Mouse (Mus musculus): ENCODE data around the gene Abcg1. TPM values are rescaled to one million over a fixed set of nuclear protein-coding genes. Genes with fewer than 3 reads are reported as not detected.

Gene Abcg1
- polyA plus RNA-seq, 1 experiment, result 0.86 TPM

GRCm38 (mm10) chr17:31038381-31038780 lies 19.1 kb upstream of the Abcg1 start:
- H3K27ac ChIP-seq (ENCODE audit: insufficient read depth, low read length), result no peak overlapping the region
- TF ChIP-seq CTCF (IDR thresholded peaks at IDR 0.05; ENCODE audit: borderline replicate concordance, insufficient read depth, low read length) (no peak), POLR2A (IDR thresholded peaks at IDR 0.05; ENCODE audit: low read depth, low read length) (no peak)
- no peak overlapping the region for H3K4me3 ChIP-seq (ENCODE audit: insufficient read depth, low read length)
- H3K4me1 ChIP-seq (ENCODE audit: control insufficient read depth, insufficient read depth, low read length), result no peaks in the 10 kb centered on the region

GRCm38 (mm10) chr17:31039626-31040025 lies 17.8 kb upstream of the Abcg1 start:
- H3K27ac ChIP-seq (ENCODE audit: insufficient read depth, low read length), result no peak overlapping the region
- TF ChIP-seq POLR2A (IDR thresholded peaks at IDR 0.05; ENCODE audit: low read depth, low read length) (no peak), CTCF (IDR thresholded peaks at IDR 0.05; ENCODE audit: borderline replicate concordance, insufficient read depth, low read length) (no peak)
- no peaks in the 10 kb centered on the region for H3K4me1 ChIP-seq (ENCODE audit: control insufficient read depth, insufficient read depth, low read length)
- H3K4me3 ChIP-seq (ENCODE audit: insufficient read depth, low read length), result no peak overlapping the region

- H3K4me3 ChIP-seq (ENCODE audit: insufficient read depth, low read length), result no peak overlapping the region
- H3K4me1 ChIP-seq (ENCODE audit: control insufficient read depth, insufficient read depth, low read length), result no peaks in the 10 kb centered on the region
- H3K27ac ChIP-seq (ENCODE audit: insufficient read depth, low read length), result no peak overlapping the region
- TF ChIP-seq POLR2A (IDR thresholded peaks at IDR 0.05; ENCODE audit: low read depth, low read length), result no peak
- TF ChIP-seq CTCF (IDR thresholded peaks at IDR 0.05; ENCODE audit: borderline replicate concordance, insufficient read depth, low read length), result no peak
Observed at GRCm38 (mm10) chr17:31040421-31040820, 17.1 kb upstream of the Abcg1 start.

- H3K4me1 ChIP-seq (ENCODE audit: control insufficient read depth, insufficient read depth, low read length), result no peaks in the 10 kb centered on the region
- H3K4me3 ChIP-seq (ENCODE audit: insufficient read depth, low read length), result no peak overlapping the region
- no peak for TF ChIP-seq CTCF (IDR thresholded peaks at IDR 0.05; ENCODE audit: borderline replicate concordance, insufficient read depth, low read length)
- no peak for TF ChIP-seq POLR2A (IDR thresholded peaks at IDR 0.05; ENCODE audit: low read depth, low read length)
- H3K27ac ChIP-seq (ENCODE audit: insufficient read depth, low read length), result no peak overlapping the region
Observed at GRCm38 (mm10) chr17:31042751-31043150, 14.7 kb upstream of the Abcg1 start.

- H3K4me3 ChIP-seq (ENCODE audit: insufficient read depth, low read length), result peak overlapping the region; percentile 42
- no peak overlapping the region for H3K27ac ChIP-seq (ENCODE audit: insufficient read depth, low read length)
- H3K4me1 ChIP-seq (ENCODE audit: control insufficient read depth, insufficient read depth, low read length), result peaks cover 6% of the 10 kb centered on the region; the same call in 1 of the 2 replicates
- TF ChIP-seq CTCF (IDR thresholded peaks at IDR 0.05; ENCODE audit: borderline replicate concordance, insufficient read depth, low read length), result no peak
- TF ChIP-seq POLR2A (IDR thresholded peaks at IDR 0.05; ENCODE audit: low read depth, low read length), result no peak
Observed at GRCm38 (mm10) chr17:31057891-31058744, 643 bp downstream of the Abcg1 start.

- H3K27ac ChIP-seq (ENCODE audit: insufficient read depth, low read length), result no peak overlapping the region
- peak overlapping the region; percentile 42 for H3K4me3 ChIP-seq (ENCODE audit: insufficient read depth, low read length)
- peaks cover 6% of the 10 kb centered on the region; the same call in 1 of the 2 replicates for H3K4me1 ChIP-seq (ENCODE audit: control insufficient read depth, insufficient read depth, low read length)
- TF ChIP-seq POLR2A (IDR thresholded peaks at IDR 0.05; ENCODE audit: low read depth, low read length) (no peak), CTCF (IDR thresholded peaks at IDR 0.05; ENCODE audit: borderline replicate concordance, insufficient read depth, low read length) (no peak)
Observed at GRCm38 (mm10) chr17:31058745-31059085, 1.2 kb downstream of the Abcg1 start.

- no peak for TF ChIP-seq CTCF (IDR thresholded peaks at IDR 0.05; ENCODE audit: borderline replicate concordance, insufficient read depth, low read length)
- TF ChIP-seq POLR2A (IDR thresholded peaks at IDR 0.05; ENCODE audit: low read depth, low read length), result no peak
- Histone ChIP-seq H3K4me1 (ENCODE audit: control insufficient read depth, insufficient read depth, low read length) (peaks cover 6% of the 10 kb centered on the region; the same call in 1 of the 2 replicates), H3K4me3 (ENCODE audit: insufficient read depth, low read length) (no peak overlapping the region), H3K27ac (ENCODE audit: insufficient read depth, low read length) (no peak overlapping the region)
Observed at GRCm38 (mm10) chr17:31060196-31060587, 2.7 kb downstream of the Abcg1 start.

- TF ChIP-seq POLR2A (IDR thresholded peaks at IDR 0.05; ENCODE audit: low read depth, low read length) (no peak), CTCF (IDR thresholded peaks at IDR 0.05; ENCODE audit: borderline replicate concordance, insufficient read depth, low read length) (no peak)
- no peak overlapping the region for H3K27ac ChIP-seq (ENCODE audit: insufficient read depth, low read length)
- no peak overlapping the region for H3K4me3 ChIP-seq (ENCODE audit: insufficient read depth, low read length)
Observed at GRCm38 (mm10) chr17:31060588-31061345, 3.3 kb downstream of the Abcg1 start.

GRCm38 (mm10) chr17:31061346-31062095 lies 4.0 kb downstream of the Abcg1 start:
- TF ChIP-seq CTCF (IDR thresholded peaks at IDR 0.05; ENCODE audit: borderline replicate concordance, insufficient read depth, low read length), result no peak
- Histone ChIP-seq H3K4me3 (ENCODE audit: insufficient read depth, low read length) (no peak overlapping the region), H3K27ac (ENCODE audit: insufficient read depth, low read length) (no peak overlapping the region), H3K4me1 (ENCODE audit: control insufficient read depth, insufficient read depth, low read length) (peaks cover 6% of the 10 kb centered on the region; the same call in 1 of the 2 replicates)

More at GRCm38 (mm10) chr17:31060588-31061345, 3.3 kb downstream of the Abcg1 start:
- H3K4me1 ChIP-seq (ENCODE audit: control insufficient read depth, insufficient read depth, low read length), result peaks cover 6% of the 10 kb centered on the region; the same call in 1 of the 2 replicates
